8 mouse cellular contexts compared by ENCODE assay signal in the genomic region with DNA sequence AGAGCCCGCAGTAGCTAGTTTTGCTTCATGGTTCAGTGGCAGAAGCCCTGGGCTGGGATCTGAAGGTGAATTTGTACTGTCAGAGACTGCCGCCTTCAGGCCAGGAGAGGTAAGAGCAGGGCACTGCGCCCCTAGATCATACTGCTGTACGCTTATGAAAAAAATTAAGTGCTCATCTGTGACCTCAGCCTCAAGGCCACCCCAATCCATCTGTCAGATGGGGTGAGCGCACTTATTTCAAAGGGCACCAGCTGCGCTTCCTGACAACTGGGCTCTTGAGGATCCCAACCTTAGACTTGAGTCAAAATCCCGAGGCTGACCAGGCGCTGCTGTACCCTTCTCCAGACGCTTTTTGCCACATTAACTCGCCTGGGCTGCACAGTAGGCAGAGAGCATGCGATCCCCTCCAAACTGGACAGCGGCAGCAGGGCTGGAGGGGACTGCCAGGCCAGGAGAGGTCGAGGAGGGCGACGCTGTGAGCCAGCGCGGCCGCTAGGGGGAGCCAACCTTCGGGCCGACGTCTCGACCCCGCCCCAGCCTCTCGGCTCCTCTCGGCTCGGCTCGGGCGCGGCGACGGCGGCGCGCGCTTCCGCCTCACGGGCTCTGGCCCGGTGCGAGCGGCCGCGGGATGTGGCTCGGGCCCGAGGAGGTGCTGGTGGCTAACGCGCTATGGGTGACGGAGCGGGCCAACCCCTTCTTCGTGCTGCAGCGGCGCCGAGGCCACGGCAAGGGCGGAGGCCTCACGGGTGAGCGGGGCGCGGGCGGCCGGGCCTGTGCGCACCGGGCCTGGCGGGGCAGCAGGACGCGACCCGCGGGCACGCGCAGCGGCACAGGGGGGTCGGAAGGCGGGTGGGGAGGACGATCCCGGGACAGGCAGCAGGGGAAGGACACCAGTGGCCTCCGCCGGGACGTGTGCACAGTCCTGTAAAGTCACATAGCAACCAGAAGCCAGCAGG. TPM values are rescaled to one million over a fixed set of nuclear protein-coding genes. Genes with fewer than 3 reads are reported as not detected.
DNase-seq lines count a peak whose midpoint lies in the region; ATAC-seq and TF ChIP-seq lines count a peak whose summit lies in the region.

A gene (plus strand): TSS at position 586 of the 956 bp plus-strand sequence.

- TF ChIP-seq CTCF in liver, embryonic 14.5 days (IDR thresholded peaks at IDR 0.05; ENCODE audit: low read depth) = peak; percentile 81
- TF ChIP-seq CTCF in stomach, postnatal 0 days (IDR thresholded peaks at IDR 0.05; ENCODE audit: low read depth) = peak; percentile 78

- peak; percentile 84 for ATAC-seq in CD4-positive, CD25-positive, alpha-beta regulatory T cell, adult 4 months
- peak; percentile 92 for ATAC-seq in heart, embryonic 15.5 days (replicated peaks; ENCODE audit: insufficient number of reproducible peaks, insufficient read depth, low FRiP score, low read depth)
- ATAC-seq in liver, embryonic 14.5 days (ENCODE audit: insufficient read depth) = peak; percentile 93
- peak; percentile 93 for ATAC-seq in neural tube, embryonic 11.5 days (ENCODE audit: insufficient read depth, low FRiP score, low TSS enrichment)
- ATAC-seq in stomach, postnatal 0 days (ENCODE audit: low FRiP score, low TSS enrichment) = peak; percentile 95

- peak within 1 kb of the TSS; percentile 96 for H3K4me3 ChIP-seq in forebrain, embryonic 10.5 days
- H3K4me3 ChIP-seq in heart, embryonic 15.5 days = peak within 1 kb of the TSS; percentile 91
- H3K4me3 ChIP-seq in liver, embryonic 14.5 days (ENCODE audit: insufficient read depth in 1 of 2, low read depth in 2 of 2, low read length in 2 of 2) = peak within 1 kb of the TSS; percentile 67 to 89
- peak within 1 kb of the TSS; percentile 85 for H3K4me3 ChIP-seq in neural tube, embryonic 11.5 days (ENCODE audit: low read depth, low read length)
- peak within 1 kb of the TSS; percentile 86 for H3K4me3 ChIP-seq in stomach, postnatal 0 days (ENCODE audit: low read depth, low read length)

- H3K9ac ChIP-seq in heart, embryonic 15.5 days = peak within 1 kb of the TSS; percentile 99
- H3K9ac ChIP-seq in liver, embryonic 14.5 days (replicated peaks) = peak within 1 kb of the TSS; percentile 82
- peak within 1 kb of the TSS; percentile 96 for H3K9ac ChIP-seq in neural tube, embryonic 11.5 days (ENCODE audit: low read length)
- peak within 1 kb of the TSS; percentile 98 for H3K9ac ChIP-seq in stomach, postnatal 0 days (ENCODE audit: low read length)

- H3K4me1 ChIP-seq in forebrain, embryonic 10.5 days = peaks cover 29% of the 10 kb centered on the region
- H3K4me1 ChIP-seq in heart, embryonic 15.5 days (replicated peaks) = peaks cover 26% of the 10 kb centered on the region
- H3K4me1 ChIP-seq in liver, embryonic 14.5 days (replicated peaks; ENCODE audit: control insufficient read depth in 2 of 2, insufficient read depth in 2 of 2, low read length in 1 of 2) = peaks cover 14 to 17% of the 10 kb centered on the region in 2 experiments
- peaks cover 6% of the 10 kb centered on the region for H3K4me1 ChIP-seq in neural tube, embryonic 11.5 days (ENCODE audit: control insufficient read depth, insufficient read depth, low read length)
- no peaks in the 10 kb centered on the region for H3K4me1 ChIP-seq in stomach, postnatal 0 days (replicated peaks; ENCODE audit: control insufficient read depth, insufficient read depth)

- H3K27ac ChIP-seq in forebrain, embryonic 10.5 days = peak within 1 kb of the TSS; percentile 98
- H3K27ac ChIP-seq in heart, embryonic 15.5 days = peak within 1 kb of the TSS; percentile 95
- H3K27ac ChIP-seq in liver, embryonic 14.5 days = peak within 1 kb of the TSS; percentile 53
- H3K27ac ChIP-seq in neural tube, embryonic 11.5 days (ENCODE audit: low read depth, low read length) = peak within 1 kb of the TSS; percentile 89
- peak within 1 kb of the TSS; percentile 91 for H3K27ac ChIP-seq in stomach, postnatal 0 days (replicated peaks)

- no peaks in the 10 kb centered on the region for H3K27me3 ChIP-seq in forebrain, embryonic 10.5 days (ENCODE audit: poor library complexity, severe bottlenecking)
- H3K27me3 ChIP-seq in heart, embryonic 15.5 days = no peaks in the 10 kb centered on the region
- no peaks in the 10 kb centered on the region for H3K27me3 ChIP-seq in liver, embryonic 14.5 days (ENCODE audit: control insufficient read depth, insufficient read depth, low read length)
- no peaks in the 10 kb centered on the region for H3K27me3 ChIP-seq in neural tube, embryonic 11.5 days (ENCODE audit: control insufficient read depth, insufficient read depth, low read length)
- H3K27me3 ChIP-seq in stomach, postnatal 0 days (ENCODE audit: control insufficient read depth, insufficient read depth, low read length) = no peaks in the 10 kb centered on the region

- under 1% methylated on average over 76 of the region's 77 CpGs for WGBS in forebrain, embryonic 10.5 days
- WGBS in heart, embryonic 15.5 days = under 1% methylated on average over 76 of the region's 77 CpGs
- under 1% methylated on average over 64 of the region's 77 CpGs for WGBS in liver, embryonic 14.5 days (ENCODE audit: insufficient replicate concordance)
- WGBS in neural tube, embryonic 11.5 days = under 1% methylated on average over 63 of the region's 77 CpGs
- WGBS in stomach, postnatal 0 days = under 1% methylated on average over 71 of the region's 77 CpGs

- DNase-seq in c-Kit-negative CD71-positive TER-119-positive erythroid progenitor cells, embryonic 14.5 days (ENCODE audit: low read depth, low spot score) = peak; percentile 84
- peak; percentile 89 for DNase-seq in forebrain, embryonic 10.5 days (ENCODE audit: extremely low spot score, low spot score)
- peak; percentile 91 to 93 for DNase-seq in kidney, postnatal 25 days
- DNase-seq in liver, embryonic 14.5 days (ENCODE audit: low read depth in 3 of 3, low spot score in 3 of 3) = peak; percentile 71 to 76 (median 71)
- peak; percentile 93 for DNase-seq in neural tube, embryonic 11.5 days (ENCODE audit: low spot score)
- DNase-seq in stomach, postnatal 0 days (ENCODE audit: low spot score) = peak; percentile 92

- no peak for TF ChIP-seq EP300 in liver, embryonic 14.5 days (IDR thresholded peaks at IDR 0.05; ENCODE audit: low read depth)
- TF ChIP-seq EP300 in stomach, postnatal 0 days (optimal IDR thresholded peaks at IDR 0.05) = no peak

- peaks cover 6% of the 10 kb centered on the region for H3K36me3 ChIP-seq in forebrain, embryonic 10.5 days (replicated peaks)
- peaks cover 3% of the 10 kb centered on the region; the same call in 1 of the 2 replicates for H3K36me3 ChIP-seq in heart, embryonic 15.5 days
- 0 out of 2 replicates have a peak, but pooled peaks cover under 1% of the 10 kb centered on the region for H3K36me3 ChIP-seq in liver, embryonic 14.5 days (replicated peaks; ENCODE audit: control insufficient read depth, insufficient read depth, low read depth)
- H3K36me3 ChIP-seq in neural tube, embryonic 11.5 days (ENCODE audit: control insufficient read depth, insufficient read depth, low read length) = no peaks in the 10 kb centered on the region
- H3K36me3 ChIP-seq in stomach, postnatal 0 days (ENCODE audit: control insufficient read depth, insufficient read depth, low read length) = peaks cover under 1% of the 10 kb centered on the region; the same call in 1 of the 2 replicates

- no peaks in the 10 kb centered on the region for H3K9me3 ChIP-seq in forebrain, embryonic 10.5 days
- H3K9me3 ChIP-seq in heart, embryonic 15.5 days (replicated peaks) = no peaks in the 10 kb centered on the region
- no peaks in the 10 kb centered on the region for H3K9me3 ChIP-seq in liver, embryonic 14.5 days (ENCODE audit: control insufficient read depth, low read length)
- no peaks in the 10 kb centered on the region for H3K9me3 ChIP-seq in neural tube, embryonic 11.5 days (ENCODE audit: control insufficient read depth, low read length)
- no peaks in the 10 kb centered on the region for H3K9me3 ChIP-seq in stomach, postnatal 0 days (ENCODE audit: control insufficient read depth, low read length)

- peak within 1 kb of the TSS; percentile 95 for H3K4me2 ChIP-seq in heart, embryonic 15.5 days
- peak within 1 kb of the TSS; percentile 91 for H3K4me2 ChIP-seq in liver, embryonic 14.5 days (ENCODE audit: low read depth)
- peak within 1 kb of the TSS; percentile 90 for H3K4me2 ChIP-seq in neural tube, embryonic 11.5 days (ENCODE audit: low read depth)
- peak within 1 kb of the TSS; percentile 97 for H3K4me2 ChIP-seq in stomach, postnatal 0 days (replicated peaks; ENCODE audit: low read depth)

RNA-seq across cellular contexts. Expression of the gene that starts here (rescaled TPM):
- polyA plus RNA-seq in CD4-positive, CD25-positive, alpha-beta regulatory T cell, adult 4 months (2017; shearing (Covaris generic)) = 10 to 100 TPM; 23.4 to 30.0 TPM
- 32.5 TPM in 2 replicates for polyA plus RNA-seq in forebrain, embryonic 10.5 days (2016; fragmentation: Nextera tagmentation; extraction: Ambion mirVana)
- 25.6 and 33.8 TPM in 2 replicates for polyA plus RNA-seq in heart, embryonic 15.5 days (2015; fragmentation: Nextera tagmentation; extraction: Ambion mirVana)
- polyA plus RNA-seq in liver, embryonic 14.5 days (2012; rRNA removed) = 6.8 and 8.4 TPM in 2 replicates
- 9.5 and 11.1 TPM in 2 replicates for polyA plus RNA-seq in liver, embryonic 14.5 days (2014; fragmentation: Nextera tagmentation; extraction: Ambion mirVana)
- polyA plus RNA-seq in neural tube, embryonic 11.5 days (2014; fragmentation: Nextera tagmentation; extraction: Ambion mirVana) = 33.1 and 34.7 TPM in 2 replicates
- 13.9 and 14.5 TPM in 2 replicates for polyA plus RNA-seq in stomach, postnatal 0 days (2015; fragmentation: Nextera tagmentation; extraction: Ambion mirVana)

Comparison
In these comparisons a context has a peak if more than half of its experiments do, and no peak if none do; other contexts are left out.
1. Peak in every context shown above with its lines: DNase-seq, ATAC-seq, H3K4me3 ChIP-seq and H3K27ac ChIP-seq.